Mouse (Mus musculus): Measurements from ENCODE around the gene Mtif2.

GRCm38 (mm10) chr11:29547752-29548503, 21.7 kb downstream of the Mtif2 start, which contains the start of the genes Clhc1 and Rps27a:
- peak; percentile 17; the same call in 1 of the 2 replicates for TF ChIP-seq CTCF (IDR thresholded peaks at IDR 0.05; ENCODE audit: control insufficient read depth, insufficient read depth, low read length)
- TF ChIP-seq POLR2A (IDR thresholded peaks at IDR 0.05; ENCODE audit: borderline replicate concordance, control insufficient read depth, low read depth, low read length) = peak; percentile 97

All from bone marrow, adult 2 months (tissue).